Mouse (Mus musculus): ENCODE data around the gene Natd1. TPM values are rescaled to one million over a fixed set of nuclear protein-coding genes. Genes with fewer than 3 reads are reported as not detected.

Gene Natd1
- polyA plus RNA-seq, 1 experiment from 2014 or later, result 14.7 TPM

- H3K27ac ChIP-seq (ENCODE audit: low read length), result no peak overlapping the region
- no peak overlapping the region for H3K4me3 ChIP-seq (ENCODE audit: low read depth, low read length)
- 90% methylated on average over 14 of the region's 14 CpGs for WGBS
- H3K4me1 ChIP-seq (ENCODE audit: control insufficient read depth, insufficient read depth, low read length), result no peaks in the 10 kb centered on the region
- H3K27me3 ChIP-seq (ENCODE audit: control insufficient read depth, insufficient read depth, low read length), result no peaks in the 10 kb centered on the region
- H3K9ac ChIP-seq (replicated peaks; ENCODE audit: low read depth, low read length), result no peak overlapping the region
- H3K9me3 ChIP-seq (ENCODE audit: control insufficient read depth, low read depth, low read length), result no peaks in the 10 kb centered on the region
- ATAC-seq (ENCODE audit: insufficient number of reproducible peaks, insufficient read depth, low FRiP score, low read depth), result no peak
- H3K4me2 ChIP-seq (replicated peaks; ENCODE audit: low read depth, low read length), result no peak overlapping the region
- H3K36me3 ChIP-seq (ENCODE audit: control insufficient read depth, insufficient read depth, low read length), result peaks cover 40% of the 10 kb centered on the region
Observed at GRCm38 (mm10) chr11:60864916-60865315, 49.6 kb downstream of the Natd1 start.

GRCm38 (mm10) chr11:60864166-60864565 is 50.4 kb downstream of the Natd1 start:
- Histone ChIP-seq H3K4me3 (ENCODE audit: low read depth, low read length) (no peak overlapping the region), H3K9me3 (ENCODE audit: control insufficient read depth, low read depth, low read length) (no peaks in the 10 kb centered on the region), H3K9ac (replicated peaks; ENCODE audit: low read depth, low read length) (no peak overlapping the region), H3K27me3 (ENCODE audit: control insufficient read depth, insufficient read depth, low read length) (no peaks in the 10 kb centered on the region), H3K4me2 (replicated peaks; ENCODE audit: low read depth, low read length) (no peak overlapping the region), H3K36me3 (ENCODE audit: control insufficient read depth, insufficient read depth, low read length) (peaks cover 40% of the 10 kb centered on the region), H3K4me1 (ENCODE audit: control insufficient read depth, insufficient read depth, low read length) (no peaks in the 10 kb centered on the region), H3K27ac (ENCODE audit: low read length) (no peak overlapping the region)
- no peak for ATAC-seq (ENCODE audit: insufficient number of reproducible peaks, insufficient read depth, low FRiP score, low read depth)
- WGBS, result 87% methylated on average over 2 of the region's 2 CpGs

GRCm38 (mm10) chr11:60863196-60863595 is 51.4 kb downstream of the Natd1 start:
- peaks cover 42% of the 10 kb centered on the region for H3K36me3 ChIP-seq (ENCODE audit: control insufficient read depth, insufficient read depth, low read length)
- WGBS, result 77% methylated on average over 4 of the region's 4 CpGs

GRCm38 (mm10) chr11:60861993-60862392 is 52.6 kb downstream of the Natd1 start:
- Histone ChIP-seq H3K4me1 (ENCODE audit: control insufficient read depth, insufficient read depth, low read length) (no peaks in the 10 kb centered on the region), H3K27me3 (ENCODE audit: control insufficient read depth, insufficient read depth, low read length) (no peaks in the 10 kb centered on the region), H3K36me3 (ENCODE audit: control insufficient read depth, insufficient read depth, low read length) (peaks cover 51% of the 10 kb centered on the region), H3K4me2 (replicated peaks; ENCODE audit: low read depth, low read length) (no peak overlapping the region), H3K27ac (ENCODE audit: low read length) (no peak overlapping the region), H3K9me3 (ENCODE audit: control insufficient read depth, low read depth, low read length) (no peaks in the 10 kb centered on the region), H3K9ac (replicated peaks; ENCODE audit: low read depth, low read length) (no peak overlapping the region), H3K4me3 (ENCODE audit: low read depth, low read length) (no peak overlapping the region)
- 87% methylated on average over 3 of the region's 3 CpGs for WGBS
- ATAC-seq (ENCODE audit: insufficient number of reproducible peaks, insufficient read depth, low FRiP score, low read depth), result no peak

More at GRCm38 (mm10) chr11:60863196-60863595, 51.4 kb downstream of the Natd1 start:
- H3K4me2 ChIP-seq (replicated peaks; ENCODE audit: low read depth, low read length), result no peak overlapping the region
- no peak for ATAC-seq (ENCODE audit: insufficient number of reproducible peaks, insufficient read depth, low FRiP score, low read depth)
- H3K27me3 ChIP-seq (ENCODE audit: control insufficient read depth, insufficient read depth, low read length), result no peaks in the 10 kb centered on the region
- H3K4me1 ChIP-seq (ENCODE audit: control insufficient read depth, insufficient read depth, low read length), result no peaks in the 10 kb centered on the region
- H3K9ac ChIP-seq (replicated peaks; ENCODE audit: low read depth, low read length), result no peak overlapping the region
- H3K4me3 ChIP-seq (ENCODE audit: low read depth, low read length), result no peak overlapping the region
- H3K9me3 ChIP-seq (ENCODE audit: control insufficient read depth, low read depth, low read length), result no peaks in the 10 kb centered on the region
- H3K27ac ChIP-seq (ENCODE audit: low read length), result no peak overlapping the region

- ATAC-seq (ENCODE audit: insufficient number of reproducible peaks, insufficient read depth, low FRiP score, low read depth), result no peak
- Histone ChIP-seq H3K9me3 (ENCODE audit: control insufficient read depth, low read depth, low read length) (no peaks in the 10 kb centered on the region), H3K27ac (ENCODE audit: low read length) (no peak overlapping the region), H3K4me3 (ENCODE audit: low read depth, low read length) (no peak overlapping the region), H3K4me2 (replicated peaks; ENCODE audit: low read depth, low read length) (no peak overlapping the region), H3K9ac (replicated peaks; ENCODE audit: low read depth, low read length) (no peak overlapping the region), H3K4me1 (ENCODE audit: control insufficient read depth, insufficient read depth, low read length) (no peaks in the 10 kb centered on the region), H3K27me3 (ENCODE audit: control insufficient read depth, insufficient read depth, low read length) (no peaks in the 10 kb centered on the region), H3K36me3 (ENCODE audit: control insufficient read depth, insufficient read depth, low read length) (peaks cover 53% of the 10 kb centered on the region)
- 44% methylated on average over 3 of the region's 3 CpGs for WGBS
Observed at GRCm38 (mm10) chr11:60856587-60856986, 58.0 kb downstream of the Natd1 start.

Other genes starting within 250 kb of the Natd1 start
- 51.8 and 55.1 TPM in 2 replicates for gene Llgl1, start 215.0 kb downstream of the Natd1 start, polyA plus RNA-seq (2014; fragmentation: Nextera tagmentation; extraction: Ambion mirVana)
- 67.6 and 76.2 TPM in 2 replicates for gene Flii, start 187.5 kb downstream of the Natd1 start, polyA plus RNA-seq (2014; fragmentation: Nextera tagmentation; extraction: Ambion mirVana)
- gene Mief2, start 186.4 kb downstream of the Natd1 start, polyA plus RNA-seq (2014; fragmentation: Nextera tagmentation; extraction: Ambion mirVana), result 12.9 and 13.5 TPM in 2 replicates
- 13.8 and 14.7 TPM in 2 replicates for gene Top3a, start 137.4 kb downstream of the Natd1 start, polyA plus RNA-seq (2014; fragmentation: Nextera tagmentation; extraction: Ambion mirVana)
- gene Smcr8, start 137.2 kb downstream of the Natd1 start, polyA plus RNA-seq (2014; fragmentation: Nextera tagmentation; extraction: Ambion mirVana), result 7.0 and 7.8 TPM in 2 replicates
- 65.1 and 66.8 TPM in 2 replicates for gene Shmt1, start 103.0 kb downstream of the Natd1 start, polyA plus RNA-seq (2014; fragmentation: Nextera tagmentation; extraction: Ambion mirVana)
- 36.9 and 37.2 TPM in 2 replicates for gene Dhrs7b, start 84.1 kb downstream of the Natd1 start, polyA plus RNA-seq (2014; fragmentation: Nextera tagmentation; extraction: Ambion mirVana)
- 65.0 and 74.9 TPM in 2 replicates for gene Tmem11, start 35.5 kb downstream of the Natd1 start, polyA plus RNA-seq (2014; fragmentation: Nextera tagmentation; extraction: Ambion mirVana)
- 79.7 and 80.0 TPM in 2 replicates for gene Map2k3, start 17.3 kb upstream of the Natd1 start, polyA plus RNA-seq (2014; fragmentation: Nextera tagmentation; extraction: Ambion mirVana)
- gene Kcnj12, start 107.8 kb upstream of the Natd1 start, polyA plus RNA-seq (2014; fragmentation: Nextera tagmentation; extraction: Ambion mirVana), result 0.77 and 1.5 TPM in 2 replicates
- gene Tnfrsf13b, start 212.0 kb upstream of the Natd1 start, polyA plus RNA-seq (2014; fragmentation: Nextera tagmentation; extraction: Ambion mirVana), result 1.8 and 2.6 TPM in 2 replicates

Data from stomach, embryonic 14.5 days (tissue).